Mouse (Mus musculus) heart, adult 2 months (tissue): ENCODE measurements around the gene Rragd. TPM values are rescaled to one million over a fixed set of nuclear protein-coding genes. Genes with fewer than 3 reads are reported as not detected.

Experiments
- DNase-seq, 2 experiments: peaks; one replicate each; pipeline ENCODE4 v3.0.0; 2021
- H3K27ac ChIP-seq: fragments of 200-600 bp; 2 replicates; pipeline ENCODE4 v1.8.1; 2022
- H3K27me3 ChIP-seq: fragments of 200-500 bp; 2 replicates; pipeline ENCODE4 v1.6.1; 2012; ENCODE audit warnings: mild to moderate bottlenecking, low read length, inconsistent platforms, mixed read lengths; ENCODE audit not compliant: control insufficient read depth, insufficient read depth
- H3K36me3 ChIP-seq: fragments of 200-500 bp; 2 replicates; pipeline ENCODE4 v1.6.1; 2012; ENCODE audit warnings: low read length, inconsistent platforms; ENCODE audit not compliant: control insufficient read depth, insufficient read depth
- H3K4me1 ChIP-seq: fragments of 200-500 bp; 2 replicates; pipeline ENCODE4 v1.6.1; 2011; ENCODE audit warnings: low read length; ENCODE audit not compliant: control insufficient read depth, insufficient read depth
- H3K4me3 ChIP-seq: fragments of 200-600 bp; 2 replicates; pipeline ENCODE4 v1.8.1; 2022
- H3K79me2 ChIP-seq: fragments of 200-500 bp; replicated peaks from 2 replicates; pipeline ENCODE4 v1.6.1; 2012; ENCODE audit warnings: mild to moderate bottlenecking, inconsistent platforms, low read length, moderate library complexity, mixed read lengths; ENCODE audit not compliant: control insufficient read depth, insufficient read depth
- H3K9ac ChIP-seq: fragments of 200-500 bp; 2 replicates; pipeline ENCODE4 v1.6.1; 2012; ENCODE audit warnings: low read depth, mild to moderate bottlenecking, control low read depth, inconsistent platforms, low read length, mixed read lengths
- CTCF ChIP-seq: fragments of 200-600 bp; IDR thresholded peaks from 2 replicates; pipeline ENCODE4 v1.8.1; 2022; ENCODE audit warnings: antibody characterized with exemption, mild to moderate bottlenecking, moderate library complexity
- EP300 ChIP-seq: fragments of 200-500 bp; IDR thresholded peaks from 2 replicates; pipeline ENCODE4 v1.6.1; 2011; ENCODE audit warnings: low read depth, low read length, control low read depth; ENCODE audit not compliant: insufficient read depth
- POLR2A ChIP-seq: fragments of 200-500 bp; IDR thresholded peaks from 2 replicates; pipeline ENCODE4 v1.6.1; 2011; ENCODE audit warnings: mild to moderate bottlenecking, low read depth, low read length, control low read depth; ENCODE audit not compliant: insufficient read depth
- WGBS: fragments of 180-500 bp; shearing (Covaris S2); methylation state at CpG from one replicate; pipeline ENCODE4 v1.1.7; 2018; 5-methylcytosine and 5-hydroxymethylcytosine counted together
- intact Hi-C: fragments of 180-260 bp; cut with DNase I; formaldehyde crosslinking; loops from one replicate; pipeline ENCODE4 v1.15.1; 2025
- polyA plus RNA-seq: library from polyadenylated mRNA; depleted of rRNA; stranded (reverse); fragments of >200 nt; gene quantifications from 2 replicates; pipeline ENCODE4 v1.2.3, GENCODE M21; 2012
- total RNA-seq, 2 experiments: library from RNA; stranded (reverse); gene quantifications; 2 replicates each; pipeline ENCODE4 v1.2.3; 2021

Rragd gene
- total and polyA plus RNA-seq, 3 experiments = 30.5 to 101 (median 81.2) TPM

- no peaks in the 10 kb centered on the region for H3K36me3 ChIP-seq
- no peak overlapping the region for H3K4me3 ChIP-seq
- H3K27me3 ChIP-seq = 0 out of 2 replicates have a peak, but pooled peaks cover 2% of the 10 kb centered on the region
- H3K9ac ChIP-seq = no peak overlapping the region
- TF ChIP-seq EP300 (no peak), CTCF (no peak), POLR2A (no peak)
- intact Hi-C loops = no loop called here
- H3K27ac ChIP-seq = no peak overlapping the region
- H3K79me2 ChIP-seq = no peaks in the 10 kb centered on the region
- DNase-seq = no peak
- 57% methylated on average over 10 of the region's 10 CpGs for WGBS
- no peaks in the 10 kb centered on the region for H3K4me1 ChIP-seq
Measured at GRCm38 (mm10) chr4:32948696-32949095, 34.1 kb upstream of the Rragd start.

- DNase-seq = peak; percentile 77 to 88
- WGBS = 1% methylated on average over 66 of the region's 66 CpGs
- H3K27me3 ChIP-seq = 0 out of 2 replicates have a peak, but pooled peaks cover 2% of the 10 kb centered on the region
- peak within 1 kb of the TSS; percentile 76 for H3K9ac ChIP-seq
- H3K27ac ChIP-seq = peak within 1 kb of the TSS; percentile 74
- TF ChIP-seq POLR2A (no peak), CTCF (peak; percentile 78), EP300 (no peak)
- H3K4me1 ChIP-seq = no peaks in the 10 kb centered on the region
- intact Hi-C loops = loop anchor here (2.0 to 10.0 kb wide), 5 partner anchors 68 to 206 kb away; partner anchors contain the start of gene Lyrm2
- no peaks in the 10 kb centered on the region for H3K36me3 ChIP-seq
- H3K79me2 ChIP-seq = no peaks in the 10 kb centered on the region
- H3K4me3 ChIP-seq = peak within 1 kb of the TSS; percentile 66
Measured at GRCm38 (mm10) chr4:32950356-32951034, 32.3 kb upstream of the Rragd start, which contains the start of gene Ankrd6. Ankrd6 (minus strand) TSS chr4:32950841.

- 4% methylated on average over 34 of the region's 34 CpGs for WGBS
- no peaks in the 10 kb centered on the region for H3K36me3 ChIP-seq
- intact Hi-C loops = loop anchor here (2.0 to 10.0 kb wide), 5 partner anchors 68 to 206 kb away; partner anchors contain the start of gene Lyrm2
- H3K4me1 ChIP-seq = no peaks in the 10 kb centered on the region
- peak overlapping the region; percentile 66 for H3K4me3 ChIP-seq
- TF ChIP-seq EP300 (no peak), POLR2A (no peak), CTCF (no peak)
- H3K27ac ChIP-seq = no peak overlapping the region
- no peak overlapping the region; the same call in 1 of the 2 replicates for H3K9ac ChIP-seq
- no peak for DNase-seq
- H3K79me2 ChIP-seq = no peaks in the 10 kb centered on the region
- H3K27me3 ChIP-seq = 0 out of 2 replicates have a peak, but pooled peaks cover 2% of the 10 kb centered on the region
Measured at GRCm38 (mm10) chr4:32951035-32951940, 31.5 kb upstream of the Rragd start.

- no peaks in the 10 kb centered on the region for H3K4me1 ChIP-seq
- 0 out of 2 replicates have a peak, but pooled peaks cover 2% of the 10 kb centered on the region for H3K27me3 ChIP-seq
- no peaks in the 10 kb centered on the region for H3K36me3 ChIP-seq
- no peak overlapping the region for H3K9ac ChIP-seq
- intact Hi-C loops = loop anchor here (5.0 to 10.0 kb wide), 4 partner anchors 148 to 208 kb away; partner anchors contain the start of gene Lyrm2
- no peaks in the 10 kb centered on the region for H3K79me2 ChIP-seq
- no peak overlapping the region for H3K27ac ChIP-seq
- no peak overlapping the region for H3K4me3 ChIP-seq
- no peak for DNase-seq
- WGBS = 29% methylated on average over 7 of the region's 7 CpGs
- TF ChIP-seq EP300 (no peak), CTCF (no peak), POLR2A (no peak)
Measured at GRCm38 (mm10) chr4:32952681-32953080, 30.2 kb upstream of the Rragd start.

- intact Hi-C loops = loop anchor here (10.0 kb wide), 2 partner anchors 152 to 212 kb away; partner anchors contain the start of gene Lyrm2
- DNase-seq = no peak
- Histone ChIP-seq H3K27me3 (0 out of 2 replicates have a peak, but pooled peaks cover 2% of the 10 kb centered on the region), H3K27ac (no peak overlapping the region), H3K4me3 (no peak overlapping the region), H3K36me3 (no peaks in the 10 kb centered on the region), H3K4me1 (no peaks in the 10 kb centered on the region), H3K9ac (no peak overlapping the region), H3K79me2 (no peaks in the 10 kb centered on the region)
- WGBS = 59% methylated on average over 2 of the region's 2 CpGs
- TF ChIP-seq EP300 (no peak), CTCF (no peak), POLR2A (no peak)
Measured at GRCm38 (mm10) chr4:32956423-32956822, 26.4 kb upstream of the Rragd start.
